Comparison of ENCODE assay signal across 13 mouse cellular contexts in the genomic region with DNA sequence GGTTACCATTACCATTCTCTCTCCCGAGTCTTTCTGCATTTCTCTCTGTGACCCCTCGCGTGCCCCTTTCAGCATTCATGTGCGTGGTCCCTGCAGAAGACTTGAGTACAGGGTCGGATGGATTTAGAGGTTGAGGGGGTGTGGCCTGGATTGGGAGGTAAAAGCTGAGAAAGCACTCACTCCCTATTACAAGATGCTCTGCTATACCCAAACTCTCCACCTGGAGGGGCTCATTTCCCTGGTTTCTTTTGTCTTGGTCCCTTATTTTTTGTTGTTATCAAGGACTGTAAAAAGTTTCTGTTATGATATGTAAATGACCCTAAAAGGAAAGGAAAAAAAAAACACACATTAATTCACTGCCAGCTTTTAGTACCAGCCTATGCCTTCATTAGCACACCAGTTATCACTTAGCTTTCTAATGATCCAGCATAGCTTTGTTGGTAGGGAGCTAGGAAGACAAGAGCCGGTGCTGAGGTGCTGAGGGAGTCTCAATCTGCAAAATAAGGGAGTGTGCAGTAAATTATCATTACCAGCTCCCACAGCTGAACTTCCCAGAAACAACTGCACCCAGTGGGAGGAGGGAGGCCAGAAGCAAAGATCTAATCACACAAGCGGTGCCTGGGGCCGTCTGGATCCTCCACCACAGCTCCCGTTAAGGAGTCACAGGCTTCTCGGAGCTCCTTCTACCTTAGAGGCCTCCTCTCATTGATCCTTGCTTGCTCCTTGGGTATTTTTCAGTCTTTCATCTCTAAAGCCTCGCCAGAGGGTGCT.
A peak's percentile ranks its signal among the peaks of the same experiment; 100 is the strongest.
DNase-seq lines count a peak whose midpoint lies in the region; ATAC-seq and TF ChIP-seq lines count a peak whose summit lies in the region.
"Had no signal": no experiment of that assay in that cellular context is flagged by ENCODE, and none has a peak within 500 bp of the region (broad histone marks: within the 10 kb centered on the region; RNA-seq: fewer than 3 reads in every experiment).

No protein-coding gene starts in this region.

- H3K9ac ChIP-seq in kidney, embryonic 16.5 days (replicated peaks; ENCODE audit: low read length), result no peak overlapping the region
- H3K9ac ChIP-seq in liver, embryonic 11.5 days (ENCODE audit: low read depth, low read length), result no peak overlapping the region
- no peak overlapping the region for H3K9ac ChIP-seq in stomach, postnatal 0 days (ENCODE audit: low read length)
- no peak overlapping the region for H3K9ac ChIP-seq in forebrain, embryonic 16.5 days (replicated peaks; ENCODE audit: low read depth, low read length)
- H3K9ac ChIP-seq: forebrain, embryonic 12.5 days; hindbrain, embryonic 14.5 days; neural tube, embryonic 12.5 days had no signal

- WGBS in kidney, embryonic 16.5 days, result 38% methylated on average over 11 of the region's 11 CpGs
- WGBS in liver, embryonic 11.5 days, result 36% methylated on average over 11 of the region's 11 CpGs
- 45% methylated on average over 11 of the region's 11 CpGs for WGBS in stomach, postnatal 0 days
- WGBS in forebrain, embryonic 16.5 days, result 53% methylated on average over 11 of the region's 11 CpGs

- DNase-seq in kidney, adult 11 months, result peak; percentile 26
- DNase-seq in T-cell, adult 2 months (ENCODE audit: low spot score), result peak; percentile 10
- no peak for DNase-seq in liver, embryonic 11.5 days (ENCODE audit: low spot score)
- DNase-seq in stomach, postnatal 0 days (ENCODE audit: low spot score), result peak; percentile 48
- DNase-seq in left cerebral cortex, adult 8-10 months (ENCODE audit: low spot score in 2 of 2), result no peak
- no peak for DNase-seq in right cerebral cortex, adult 18-20 months
- DNase-seq: cerebellum, adult 8-10 months had no signal

- no peaks in the 10 kb centered on the region for H3K27me3 ChIP-seq in kidney, embryonic 16.5 days (ENCODE audit: insufficient read depth, low read length)
- no peaks in the 10 kb centered on the region for H3K27me3 ChIP-seq in liver, embryonic 11.5 days (replicated peaks; ENCODE audit: control insufficient read depth, insufficient read depth, low read length)
- H3K27me3 ChIP-seq in stomach, postnatal 0 days (ENCODE audit: control insufficient read depth, insufficient read depth, low read length), result no peaks in the 10 kb centered on the region
- no peaks in the 10 kb centered on the region for H3K27me3 ChIP-seq in forebrain, embryonic 16.5 days (replicated peaks; ENCODE audit: control insufficient read depth, insufficient read depth, low read length)
- H3K27me3 ChIP-seq: forebrain, embryonic 12.5 days; neural tube, embryonic 12.5 days had no signal

- H3K4me3 ChIP-seq in kidney, embryonic 16.5 days (ENCODE audit: low read length), result no peak overlapping the region
- H3K4me3 ChIP-seq in liver, embryonic 11.5 days (ENCODE audit: low read depth, low read length), result no peak overlapping the region
- H3K4me3 ChIP-seq in stomach, postnatal 0 days (ENCODE audit: low read depth, low read length), result no peak overlapping the region
- H3K4me3 ChIP-seq in forebrain, embryonic 16.5 days (replicated peaks; ENCODE audit: low read length), result no peak overlapping the region
- H3K4me3 ChIP-seq: forebrain, embryonic 12.5 days; neural tube, embryonic 12.5 days had no signal

- no peak overlapping the region for H3K4me2 ChIP-seq in kidney, embryonic 16.5 days (replicated peaks; ENCODE audit: low read depth, low read length)
- no peak overlapping the region for H3K4me2 ChIP-seq in liver, embryonic 11.5 days
- H3K4me2 ChIP-seq in stomach, postnatal 0 days (replicated peaks; ENCODE audit: low read depth), result no peak overlapping the region
- no peak overlapping the region for H3K4me2 ChIP-seq in forebrain, embryonic 16.5 days (ENCODE audit: low read length)
- H3K4me2 ChIP-seq: forebrain, embryonic 12.5 days; hindbrain, embryonic 14.5 days; neural tube, embryonic 12.5 days had no signal

- no peak for ATAC-seq in kidney, embryonic 16.5 days (ENCODE audit: low FRiP score, low TSS enrichment)
- ATAC-seq in liver, embryonic 11.5 days (replicated peaks; ENCODE audit: low FRiP score), result peak; percentile 79
- peak; percentile 57; the same call in 1 of the 2 replicates for ATAC-seq in stomach, postnatal 0 days (ENCODE audit: low FRiP score, low TSS enrichment)
- no peak for ATAC-seq in forebrain, embryonic 16.5 days

- H3K4me1 ChIP-seq in kidney, embryonic 16.5 days (ENCODE audit: insufficient read depth, low read length), result no peaks in the 10 kb centered on the region; the same call in 1 of the 2 replicates
- no peaks in the 10 kb centered on the region for H3K4me1 ChIP-seq in liver, embryonic 11.5 days (replicated peaks; ENCODE audit: control insufficient read depth, insufficient read depth, low read length)
- H3K4me1 ChIP-seq in stomach, postnatal 0 days (replicated peaks; ENCODE audit: control insufficient read depth, insufficient read depth), result no peaks in the 10 kb centered on the region
- no peaks in the 10 kb centered on the region for H3K4me1 ChIP-seq in forebrain, embryonic 16.5 days (replicated peaks; ENCODE audit: control insufficient read depth, insufficient read depth, low read length)
- H3K4me1 ChIP-seq: forebrain, embryonic 12.5 days; neural tube, embryonic 12.5 days had no signal

- H3K36me3 ChIP-seq in kidney, embryonic 16.5 days (ENCODE audit: insufficient read depth, low read length), result no peaks in the 10 kb centered on the region
- no peaks in the 10 kb centered on the region for H3K36me3 ChIP-seq in liver, embryonic 11.5 days (ENCODE audit: control insufficient read depth, insufficient read depth, low read length)
- H3K36me3 ChIP-seq in stomach, postnatal 0 days (ENCODE audit: control insufficient read depth, insufficient read depth, low read length), result no peaks in the 10 kb centered on the region
- H3K36me3 ChIP-seq in forebrain, embryonic 16.5 days (ENCODE audit: control insufficient read depth, insufficient read depth), result no peaks in the 10 kb centered on the region
- H3K36me3 ChIP-seq: forebrain, embryonic 12.5 days; G1E; neural tube, embryonic 12.5 days had no signal

- H3K9me3 ChIP-seq in kidney, embryonic 16.5 days (ENCODE audit: low read length), result no peaks in the 10 kb centered on the region
- no peaks in the 10 kb centered on the region for H3K9me3 ChIP-seq in liver, embryonic 11.5 days (ENCODE audit: control insufficient read depth, low read length)
- H3K9me3 ChIP-seq in stomach, postnatal 0 days (ENCODE audit: control insufficient read depth, low read length), result no peaks in the 10 kb centered on the region
- H3K9me3 ChIP-seq in forebrain, embryonic 16.5 days (ENCODE audit: control insufficient read depth, low read length), result no peaks in the 10 kb centered on the region
- H3K9me3 ChIP-seq: forebrain, embryonic 12.5 days; G1E; neural tube, embryonic 12.5 days had no signal

- no peak overlapping the region for H3K27ac ChIP-seq in kidney, embryonic 16.5 days (ENCODE audit: low read length)
- H3K27ac ChIP-seq in liver, embryonic 11.5 days (ENCODE audit: low read depth, low read length), result no peak overlapping the region
- H3K27ac ChIP-seq in stomach, postnatal 0 days (replicated peaks), result peak overlapping the region; percentile 4; the same call in 1 of the 2 replicates
- no peak overlapping the region for H3K27ac ChIP-seq in forebrain, embryonic 16.5 days (ENCODE audit: low read length)
- H3K27ac ChIP-seq: forebrain, embryonic 12.5 days; hindbrain, embryonic 14.5 days; neural tube, embryonic 12.5 days had no signal

- no peak for TF ChIP-seq EP300 in stomach, postnatal 0 days (optimal IDR thresholded peaks at IDR 0.05)

- TF ChIP-seq CTCF in stomach, postnatal 0 days (IDR thresholded peaks at IDR 0.05; ENCODE audit: low read depth), result peak; percentile 59

Comparison
In these comparisons a context has a peak if more than half of its experiments do, and no peak if none do; other contexts are left out.
1. DNase-seq: peak in kidney, adult 11 months (single experiment), T-cell, adult 2 months (single experiment) and stomach, postnatal 0 days (single experiment); none in liver, embryonic 11.5 days (single experiment), left cerebral cortex, adult 8-10 months (0 of 2) and right cerebral cortex, adult 18-20 months (single experiment).
2. ATAC-seq: peak in liver, embryonic 11.5 days (single experiment) and stomach, postnatal 0 days (single experiment); none in kidney, embryonic 16.5 days (single experiment) and forebrain, embryonic 16.5 days (single experiment).